Mouse (Mus musculus) bone marrow, adult 2 months (tissue): Measurements from ENCODE around the gene Hexim1. TPM values are rescaled to one million over a fixed set of nuclear protein-coding genes. Genes with fewer than 3 reads are reported as not detected.

Source experiments
- H3K27ac ChIP-seq: fragments of 200-500 bp; 2 replicates; pipeline ENCODE4 v1.5.1; 2012; ENCODE audit warnings: low read depth, mild to moderate bottlenecking, control low read depth, inconsistent platforms, low read length; ENCODE audit not compliant: control insufficient read depth, poor library complexity, insufficient read depth
- H3K4me1 ChIP-seq: fragments of 200-500 bp; 2 replicates; pipeline ENCODE4 v1.6.1; 2011; ENCODE audit warnings: low read length; ENCODE audit not compliant: control insufficient read depth, insufficient read depth
- H3K4me3 ChIP-seq: fragments of 200-500 bp; replicated peaks from 2 replicates; pipeline ENCODE3; 2011; ENCODE audit warnings: mild to moderate bottlenecking, low read depth, low read length, control low read depth; ENCODE audit not compliant: control insufficient read depth
- CTCF ChIP-seq: fragments of 200-500 bp; IDR thresholded peaks from 2 replicates; pipeline ENCODE4 v1.5.1; 2011; ENCODE audit warnings: low read length, control low read depth; ENCODE audit not compliant: control insufficient read depth, insufficient read depth
- POLR2A ChIP-seq: fragments of 200-500 bp; IDR thresholded peaks from 2 replicates; pipeline ENCODE4 v1.6.1; 2011; ENCODE audit warnings: low read depth, mild to moderate bottlenecking, control low read depth, low read length, borderline replicate concordance; ENCODE audit not compliant: control insufficient read depth
- WGBS: fragments of 180-500 bp; shearing (Covaris S2); methylation state at CpG from one replicate; pipeline ENCODE4 v1.1.7; 2018; 5-methylcytosine and 5-hydroxymethylcytosine counted together
- polyA plus RNA-seq: library from polyadenylated mRNA; stranded (reverse); fragments of >200 nt; gene quantifications from 2 replicates; pipeline ENCODE4 v1.2.4, GENCODE M21; 2011; ENCODE audit warnings: low replicate concordance; ENCODE audit not compliant: missing spikeins, insufficient read depth, insufficient read length

Hexim1 gene
- polyA plus RNA-seq, 1 experiment, result 21.8 TPM

- WGBS, result 90% methylated on average over 2 of the region's 2 CpGs
- no peaks in the 10 kb centered on the region; the same call in 1 of the 2 replicates for H3K4me1 ChIP-seq
- TF ChIP-seq CTCF, result no peak
- no peak for TF ChIP-seq POLR2A
- no peak overlapping the region for H3K27ac ChIP-seq
- no peak overlapping the region for H3K4me3 ChIP-seq
Observed at GRCm38 (mm10) chr11:103118866-103119265, 2.8 kb downstream of the Hexim1 start.

DNA sequence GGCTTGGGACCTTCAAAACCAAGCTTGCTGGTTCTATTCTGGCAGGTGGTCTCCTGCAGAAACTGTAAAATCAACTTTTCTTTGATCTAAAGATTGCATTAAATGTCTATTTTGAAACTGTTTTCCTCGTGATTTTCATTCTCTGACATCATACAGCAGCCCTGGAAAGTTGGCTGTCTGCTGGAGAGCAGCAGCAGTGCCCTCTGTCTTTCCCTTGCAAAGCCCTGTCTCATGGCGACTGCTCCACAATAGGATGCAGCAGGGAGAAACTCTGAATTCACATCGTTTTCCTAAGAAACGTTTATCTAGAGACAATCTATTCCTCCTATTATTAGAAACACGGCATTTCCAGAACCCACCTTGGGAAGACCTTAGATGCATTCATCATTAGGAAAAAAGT is 3.6 kb downstream of the Hexim1 start:
- TF ChIP-seq POLR2A (no peak), CTCF (no peak)
- Histone ChIP-seq H3K4me1 (no peaks in the 10 kb centered on the region; the same call in 1 of the 2 replicates), H3K4me3 (no peak overlapping the region), H3K27ac (no peak overlapping the region)
- WGBS, result 72% methylated on average over 5 of the region's 5 CpGs

GRCm38 (mm10) chr11:103120315-103120714 is 4.3 kb downstream of the Hexim1 start:
- no peaks in the 10 kb centered on the region for H3K4me1 ChIP-seq
- H3K4me3 ChIP-seq, result no peak overlapping the region
- no peak overlapping the region for H3K27ac ChIP-seq
- 80% methylated on average over 5 of the region's 5 CpGs for WGBS
- no peak for TF ChIP-seq POLR2A
- no peak for TF ChIP-seq CTCF

GRCm38 (mm10) chr11:103131701-103132575 is 15.9 kb downstream of the Hexim1 start, which contains the start of gene Hexim2:
Gene Hexim2, plus strand, starts transcription at chr11:103132429.
- TF ChIP-seq POLR2A (0 out of 2 replicates have a peak, but pooled peaks have one; percentile 33), CTCF (no peak)
- Histone ChIP-seq H3K4me3 (peak within 1 kb of the TSS; percentile 94), H3K4me1 (no peaks in the 10 kb centered on the region), H3K27ac (peak within 1 kb of the TSS; percentile 98)
- WGBS, result under 1% methylated on average over 39 of the region's 39 CpGs

GRCm38 (mm10) chr11:103132576-103133455 is 16.8 kb downstream of the Hexim1 start:
- under 1% methylated on average over 58 of the region's 58 CpGs for WGBS
- TF ChIP-seq POLR2A (peak; percentile 92), CTCF (no peak)
- no peaks in the 10 kb centered on the region for H3K4me1 ChIP-seq

GRCm38 (mm10) chr11:103133456-103134185 is 17.6 kb downstream of the Hexim1 start:
- 50% methylated on average over 6 of the region's 6 CpGs for WGBS
- no peak for TF ChIP-seq POLR2A
- no peak for TF ChIP-seq CTCF
- peak overlapping the region; percentile 83 for H3K27ac ChIP-seq
- no peaks in the 10 kb centered on the region for H3K4me1 ChIP-seq
- H3K4me3 ChIP-seq, result peak overlapping the region; percentile 56

More at GRCm38 (mm10) chr11:103132576-103133455, 16.8 kb downstream of the Hexim1 start:
- Histone ChIP-seq H3K27ac (peak overlapping the region; percentile 98), H3K4me3 (peak overlapping the region; percentile 94)

DNA sequence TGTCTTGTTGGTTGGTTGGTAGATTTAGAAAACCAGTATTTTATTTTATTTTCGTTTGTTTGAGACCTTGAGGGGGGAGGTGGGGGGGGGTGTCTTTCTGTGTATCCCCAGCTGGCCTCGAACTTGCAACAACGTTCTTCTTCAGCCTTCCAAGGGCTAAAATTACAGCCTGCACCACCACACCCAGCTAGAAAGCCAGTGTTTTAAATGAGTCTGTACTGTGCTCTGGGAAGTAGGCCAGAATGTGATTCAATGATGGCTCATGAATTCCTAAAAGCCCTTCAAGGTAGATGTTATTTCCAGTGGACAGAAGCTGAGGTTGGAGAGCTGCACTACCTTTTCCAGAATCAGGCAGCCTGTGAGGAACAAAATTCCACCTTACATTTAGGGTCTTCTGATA is 18.2 kb downstream of the Hexim1 start:
- WGBS, result 64% methylated on average over 3 of the region's 3 CpGs
- Histone ChIP-seq H3K4me3 (no peak overlapping the region), H3K4me1 (no peaks in the 10 kb centered on the region)

More for the DNA sequence above, 18.2 kb downstream of the Hexim1 start:
- TF ChIP-seq CTCF (no peak), POLR2A (no peak)
- H3K27ac ChIP-seq, result no peak overlapping the region
